Mouse (Mus musculus): ENCODE measurements around the gene Slc16a3.

Slc16a3 gene

GRCm38 (mm10) chr11:120979711-120980426 is 31.6 kb downstream of the Slc16a3 start:
- no peak for DNase-seq

- no peak for DNase-seq
Observed at GRCm38 (mm10) chr11:120980427-120981035, 32.3 kb downstream of the Slc16a3 start.

GRCm38 (mm10) chr11:120981661-120982060 is 33.4 kb downstream of the Slc16a3 start:
- no peak for DNase-seq

GRCm38 (mm10) chr11:120982459-120982858 is 34.2 kb downstream of the Slc16a3 start:
- no peak for DNase-seq

- no peak for DNase-seq
Observed at GRCm38 (mm10) chr11:120984448-120985330, 36.4 kb downstream of the Slc16a3 start.

- no peak for DNase-seq
Observed at GRCm38 (mm10) chr11:120987608-120988007, 39.3 kb downstream of the Slc16a3 start.

GRCm38 (mm10) chr11:120988410-120988809 is 40.1 kb downstream of the Slc16a3 start:
- no peak for DNase-seq

GRCm38 (mm10) chr11:120989523-120989922 is 41.2 kb downstream of the Slc16a3 start:
- no peak for DNase-seq

GRCm38 (mm10) chr11:120990126-120990781 is 42.0 kb downstream of the Slc16a3 start:
- DNase-seq: no peak

GRCm38 (mm10) chr11:120990951-120991526 is 42.8 kb downstream of the Slc16a3 start, which contains the start of gene Csnk1d:
Csnk1d (minus strand) TSS chr11:120991330.
- peak; percentile 99 for DNase-seq

- no peak for DNase-seq
Observed at GRCm38 (mm10) chr11:120991791-120992190, 43.5 kb downstream of the Slc16a3 start.

- no peak for DNase-seq
Observed at GRCm38 (mm10) chr11:120993080-120993479, 44.8 kb downstream of the Slc16a3 start.

GRCm38 (mm10) chr11:120993586-120993985 is 45.3 kb downstream of the Slc16a3 start:
- no peak for DNase-seq

GRCm38 (mm10) chr11:120994741-120995140 is 46.5 kb downstream of the Slc16a3 start:
- DNase-seq: no peak

- DNase-seq: no peak
Observed at GRCm38 (mm10) chr11:121001966-121002365, 53.7 kb downstream of the Slc16a3 start.

GRCm38 (mm10) chr11:121004281-121004680 is 56.0 kb downstream of the Slc16a3 start:
- DNase-seq: no peak

- DNase-seq: no peak
Observed at GRCm38 (mm10) chr11:121006184-121006583, 57.9 kb downstream of the Slc16a3 start.

GRCm38 (mm10) chr11:121010044-121010755 is 61.9 kb downstream of the Slc16a3 start:
- no peak for DNase-seq

Data from right cerebral cortex, postnatal 25 days (tissue).